Mouse (Mus musculus) small intestine, adult 10 weeks (tissue): ENCODE measurements around the gene Krtap15. TPM values are rescaled to one million over a fixed set of nuclear protein-coding genes. Genes with fewer than 3 reads are reported as not detected.

Experiments
- polyA plus RNA-seq: library from polyadenylated mRNA; stranded (reverse); fragments of 350-450 nt; fragmentation: Illumina TruSeq; extraction: RNeasy Lipid Tissue Mini Kit (QIAGEN cat#74804); gene quantifications from one replicate; pipeline ENCODE4 v1.2.3, GENCODE M21; 2014; ENCODE audit warnings: low replicate concordance

The Krtap15 gene
- not detected for polyA plus RNA-seq

DNA sequence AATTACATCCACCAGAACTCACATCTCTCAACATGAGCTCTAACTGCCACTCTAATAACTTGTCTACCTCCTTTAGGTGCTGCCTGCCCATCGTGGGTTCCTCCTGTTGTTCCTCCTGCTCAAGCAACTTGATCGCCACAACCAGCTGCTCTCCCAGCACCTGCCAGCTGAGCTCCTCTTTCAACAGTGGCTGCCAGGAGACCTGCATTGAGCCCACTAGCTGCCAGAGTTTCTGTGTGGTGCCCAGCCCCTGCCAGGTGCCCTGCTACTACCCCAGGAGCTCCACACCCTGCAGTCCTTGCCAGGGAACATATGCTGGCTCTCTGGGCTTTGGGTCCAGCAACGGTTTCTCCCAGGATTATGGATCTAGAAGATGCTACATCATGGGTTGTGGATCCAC lies at the start of gene Krtap15:
Krtap15 (plus strand) TSS at position 150 of the 400 bp plus-strand sequence.

GRCm38 (mm10) chr16:88774106-88774505 lies 45.9 kb upstream of the Krtap15 start, which contains the start of gene 2310057N15Rik:
TSS of gene 2310057N15Rik (minus strand) at chr16:88774206.

DNA sequence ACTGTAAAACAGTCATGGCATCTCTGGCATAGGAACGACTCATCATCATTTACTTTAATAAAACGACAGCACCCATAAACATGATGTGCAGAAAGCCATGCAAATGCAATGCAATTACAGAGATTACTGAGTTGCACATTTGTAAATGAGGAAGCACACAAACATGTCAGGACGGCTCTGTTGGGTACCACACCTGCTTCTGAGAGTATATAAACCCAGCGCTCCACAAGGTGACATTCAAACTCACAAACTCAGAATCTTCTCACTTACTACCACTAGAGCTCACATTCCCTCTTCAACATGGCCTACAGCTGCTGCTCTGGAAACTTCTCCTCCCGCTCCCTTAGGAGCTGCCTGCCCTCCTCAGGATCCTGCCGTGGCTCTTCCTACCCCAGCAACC lies 42.4 kb upstream of the Krtap15 start, which contains the start of gene Gm5965:
Gm5965 (plus strand) TSS at position 301 of the 400 bp plus-strand sequence.

DNA sequence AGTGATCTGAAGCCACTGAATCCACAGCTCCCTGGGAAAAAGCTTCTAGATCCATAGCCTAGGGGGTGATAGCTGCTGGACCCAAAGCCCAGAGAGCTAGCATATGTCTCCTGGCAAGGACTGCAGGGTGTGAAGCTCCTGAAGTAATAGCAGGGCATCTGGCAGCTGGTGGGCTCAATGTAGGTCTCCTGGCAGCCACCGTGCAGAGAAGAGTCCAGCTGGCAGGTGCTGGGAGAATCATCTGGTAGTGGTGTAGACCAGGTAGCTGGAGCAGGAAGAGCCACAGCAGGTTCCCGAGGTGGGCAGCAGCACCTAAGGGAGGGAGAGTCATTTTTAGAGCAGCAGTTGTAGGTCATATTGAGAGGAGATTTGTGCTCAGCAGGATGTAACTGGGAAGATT lies 8.2 kb upstream of the Krtap15 start, which contains the start of gene Gm20741:
Gm20741 (minus strand) TSS at position 394 of the 400 bp plus-strand sequence.

DNA sequence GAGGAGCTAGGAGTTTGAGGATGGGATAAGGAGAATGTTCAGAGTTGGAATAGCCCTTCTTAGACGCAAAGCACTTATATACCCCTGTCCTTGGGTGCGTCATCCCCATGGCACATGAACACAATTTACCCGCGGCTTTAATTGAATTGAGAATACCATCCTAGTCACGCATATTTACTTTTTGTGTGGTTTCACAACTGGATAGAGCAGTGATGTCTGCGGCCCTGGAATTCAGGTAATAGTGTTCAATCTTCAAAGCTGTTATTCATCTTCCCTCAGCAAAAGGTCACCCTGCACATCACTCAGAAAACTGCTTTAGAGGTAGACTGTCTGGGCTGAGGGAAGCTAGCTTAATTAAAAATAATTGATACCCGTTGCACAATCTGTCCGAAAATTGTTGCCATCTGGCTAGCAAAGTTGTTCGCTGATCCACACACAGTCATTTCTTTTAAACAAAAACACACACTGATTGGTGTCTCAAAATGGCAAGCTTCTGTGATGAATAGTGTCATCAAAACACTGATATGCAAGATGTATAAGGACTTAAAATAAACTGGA lies 6.2 kb downstream of the Krtap15 start, which contains the start of gene Krtap14:
Krtap14 (minus strand) TSS at position 51 of the 558 bp plus-strand sequence.

GRCm38 (mm10) chr16:88869311-88869710 lies 49.3 kb downstream of the Krtap15 start, which contains the start of gene Krtap19-1:
TSS of gene Krtap19-1 (minus strand) at chr16:88869411.

DNA sequence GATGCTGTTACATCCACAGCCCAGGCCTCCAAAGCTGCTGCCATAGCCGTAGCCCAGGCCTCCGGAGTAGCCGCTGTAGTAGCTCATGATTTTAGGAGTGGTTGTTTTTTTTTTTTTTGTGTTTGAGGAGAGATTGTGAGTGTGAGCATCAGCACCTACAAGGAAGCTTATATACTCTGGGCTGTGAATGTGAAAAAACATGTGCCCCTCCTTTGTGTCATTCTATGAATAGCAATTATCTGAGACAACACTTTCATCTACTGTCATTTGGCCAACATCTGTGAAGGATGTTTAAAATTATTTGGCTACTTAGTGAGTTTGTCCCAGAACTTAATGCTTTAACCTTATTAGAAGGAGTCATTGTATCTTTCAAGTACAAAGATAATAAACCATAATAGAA lies 54.2 kb downstream of the Krtap15 start, which contains the start of gene Krtap19-2:
Krtap19-2 (minus strand) TSS at position 101 of the 400 bp plus-strand sequence.

DNA sequence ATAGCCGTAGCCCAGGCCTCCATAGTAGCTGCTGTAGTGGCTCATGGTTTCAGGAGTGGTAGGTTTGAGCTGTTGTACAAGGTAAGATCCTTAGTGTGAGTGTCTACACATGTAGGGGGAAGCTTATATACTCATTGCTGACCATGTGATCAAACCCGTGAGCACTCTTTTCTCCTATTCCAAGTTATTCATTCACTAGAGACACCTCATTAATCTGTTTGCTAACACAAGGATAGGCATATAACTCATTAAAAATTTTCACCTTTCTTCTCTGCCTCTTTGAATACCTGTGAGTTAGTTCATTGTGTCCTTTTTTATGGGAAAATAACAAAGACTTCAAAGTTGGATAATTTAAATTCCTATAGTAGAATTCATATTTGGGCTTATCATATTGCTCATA lies 57.9 kb downstream of the Krtap15 start, which contains the start of gene Krtap19-3:
Krtap19-3 (minus strand) TSS at position 101 of the 400 bp plus-strand sequence.

Other genes with a start within 250 kb of the Krtap15 start
- gene Krtap24-1, start 207.9 kb upstream of the Krtap15 start, polyA plus RNA-seq = not detected
- not detected for gene 2310079G19Rik, start 192.5 kb upstream of the Krtap15 start, polyA plus RNA-seq
- not detected for gene Krtap26-1, start 172.4 kb upstream of the Krtap15 start, polyA plus RNA-seq
- gene Krtap27-1, start 148.5 kb upstream of the Krtap15 start, polyA plus RNA-seq = not detected
- not detected for gene 2310061N02Rik, start 112.3 kb upstream of the Krtap15 start, polyA plus RNA-seq
- not detected for gene Krtap13-1, start 91.4 kb upstream of the Krtap15 start, polyA plus RNA-seq
- gene Krtap13, start 68.6 kb upstream of the Krtap15 start, polyA plus RNA-seq = not detected
- gene 2310034C09Rik, start 61.4 kb upstream of the Krtap15 start, polyA plus RNA-seq = not detected
- gene 2310057N15Rik, start 46.0 kb upstream of the Krtap15 start, polyA plus RNA-seq = not detected
- not detected for gene Gm5965, start 42.3 kb upstream of the Krtap15 start, polyA plus RNA-seq
- gene Gm20741, start 8.0 kb upstream of the Krtap15 start, polyA plus RNA-seq = not detected
- not detected for gene Krtap14, start 5.9 kb downstream of the Krtap15 start, polyA plus RNA-seq
- gene Krtap19-1, start 49.2 kb downstream of the Krtap15 start, polyA plus RNA-seq = not detected
- gene Krtap19-2, start 54.1 kb downstream of the Krtap15 start, polyA plus RNA-seq = not detected
- gene Krtap19-3, start 57.8 kb downstream of the Krtap15 start, polyA plus RNA-seq = not detected
- gene Krtap19-4, start 64.9 kb downstream of the Krtap15 start, polyA plus RNA-seq = not detected
- not detected for gene Krtap19-5, start 76.2 kb downstream of the Krtap15 start, polyA plus RNA-seq
- gene Krtap19-9b, start 112.0 kb downstream of the Krtap15 start, polyA plus RNA-seq = not detected
- gene Krtap16-3, start 142.7 kb downstream of the Krtap15 start, polyA plus RNA-seq = not detected
- not detected for gene Krtap22-2, start 190.5 kb downstream of the Krtap15 start, polyA plus RNA-seq
- not detected for gene Gm10229, start 195.1 kb downstream of the Krtap15 start, polyA plus RNA-seq
- gene Krtap6-1, start 211.5 kb downstream of the Krtap15 start, polyA plus RNA-seq = not detected
- gene Gm10228, start 221.3 kb downstream of the Krtap15 start, polyA plus RNA-seq = not detected
- not detected for gene Krtap6-5, start 227.7 kb downstream of the Krtap15 start, polyA plus RNA-seq
- not detected for gene 1110025L11Rik, start 243.8 kb downstream of the Krtap15 start, polyA plus RNA-seq